Mouse (Mus musculus): ENCODE data around the gene Gpr156.

The Gpr156 gene

GRCm38 (mm10) chr16:37916138-37916817 is at the start of gene Gpr156:
Gene Gpr156, plus strand, starts transcription at chr16:37916496.
- no peak for DNase-seq (ENCODE audit: low spot score)

GRCm38 (mm10) chr16:37867791-37868505 is 48.3 kb upstream of the Gpr156 start, which contains the start of gene Lrrc58:
Gene Lrrc58, plus strand, starts transcription at chr16:37868389.
- DNase-seq (ENCODE audit: low spot score) = peak; percentile 81

GRCm38 (mm10) chr16:37868506-37869469 is 47.5 kb upstream of the Gpr156 start:
- peak; percentile 73 for DNase-seq (ENCODE audit: low spot score)

GRCm38 (mm10) chr16:37869470-37870231 is 46.6 kb upstream of the Gpr156 start:
- peak; percentile 80 for DNase-seq (ENCODE audit: low spot score)

GRCm38 (mm10) chr16:37871112-37871715 is 45.1 kb upstream of the Gpr156 start:
- DNase-seq (ENCODE audit: low spot score) = peak; percentile 55

- DNase-seq (ENCODE audit: low spot score) = peak; percentile 54
Observed at GRCm38 (mm10) chr16:37874501-37875235, 41.6 kb upstream of the Gpr156 start.

GRCm38 (mm10) chr16:37877406-37877805 is 38.9 kb upstream of the Gpr156 start:
- DNase-seq (ENCODE audit: low spot score) = no peak

GRCm38 (mm10) chr16:37878951-37879505 is 37.3 kb upstream of the Gpr156 start:
- DNase-seq (ENCODE audit: low spot score) = no peak

GRCm38 (mm10) chr16:37879750-37880419 is 36.4 kb upstream of the Gpr156 start:
- no peak for DNase-seq (ENCODE audit: low spot score)

- DNase-seq (ENCODE audit: low spot score) = no peak
Observed at GRCm38 (mm10) chr16:37881168-37881567, 35.1 kb upstream of the Gpr156 start.

- DNase-seq (ENCODE audit: low spot score) = no peak
Observed at GRCm38 (mm10) chr16:37888986-37889385, 27.3 kb upstream of the Gpr156 start.

- no peak for DNase-seq (ENCODE audit: low spot score)
Observed at GRCm38 (mm10) chr16:37892667-37893066, 23.6 kb upstream of the Gpr156 start.

- DNase-seq (ENCODE audit: low spot score) = peak; percentile 84
Observed at GRCm38 (mm10) chr16:37893381-37893780, 22.9 kb upstream of the Gpr156 start.

- no peak for DNase-seq (ENCODE audit: low spot score)
Observed at GRCm38 (mm10) chr16:37893942-37894341, 22.4 kb upstream of the Gpr156 start.

GRCm38 (mm10) chr16:37898790-37899189 is 17.5 kb upstream of the Gpr156 start:
- DNase-seq (ENCODE audit: low spot score) = no peak

GRCm38 (mm10) chr16:37899357-37899756 is 16.9 kb upstream of the Gpr156 start:
- DNase-seq (ENCODE audit: low spot score) = no peak

GRCm38 (mm10) chr16:37901318-37901717 is 15.0 kb upstream of the Gpr156 start:
- no peak for DNase-seq (ENCODE audit: low spot score)

GRCm38 (mm10) chr16:37906456-37906855 is 9.8 kb upstream of the Gpr156 start:
- no peak for DNase-seq (ENCODE audit: low spot score)

- DNase-seq (ENCODE audit: low spot score) = peak; percentile 64
Observed at GRCm38 (mm10) chr16:37911086-37911485, 5.2 kb upstream of the Gpr156 start.

Data from adipocyte (in vitro differentiated cells).